Mouse (Mus musculus): ENCODE data around the gene Copg2. TPM values are rescaled to one million over a fixed set of nuclear protein-coding genes. Genes with fewer than 3 reads are reported as not detected.
"Not testable (repeated sequence)": the region's sequence is repeated elsewhere in the genome, so short reads cannot be mapped to it uniquely, and the experiment has no call there.

Copg2 gene
- total and polyA plus RNA-seq, 3 experiments, result 20.4 to 45.8 (median 32.8) TPM

DNA sequence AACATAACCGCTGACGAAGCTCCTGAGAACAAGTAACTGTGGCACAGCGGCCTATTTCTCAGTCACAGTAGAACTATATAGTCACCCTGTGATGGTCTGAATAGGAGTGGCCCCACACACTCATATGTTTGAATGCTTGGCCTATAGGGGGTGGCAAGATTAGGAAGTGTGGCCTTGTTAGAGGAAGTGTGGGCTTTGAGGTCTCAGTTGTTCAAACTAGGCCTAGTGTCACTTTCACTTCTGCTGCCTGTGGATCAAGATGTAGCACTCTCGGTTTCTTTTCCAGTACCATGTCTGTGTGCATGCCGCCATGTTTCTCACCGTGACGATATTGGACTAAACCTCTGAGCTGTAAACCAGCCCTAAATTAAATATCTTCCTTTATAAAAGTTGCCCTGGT, 40.6 kb downstream of the Copg2 start:
- H3K36me3 ChIP-seq (replicated peaks), result peaks cover 46% of the 10 kb centered on the region
- H3K4me3 ChIP-seq (ENCODE audit: low read depth, low read length), result no peak overlapping the region
- H3K27me3 ChIP-seq (ENCODE audit: insufficient read depth, low read length), result no peaks in the 10 kb centered on the region
- no peaks in the 10 kb centered on the region for H3K4me1 ChIP-seq (ENCODE audit: insufficient read depth, low read depth, low read length)
- no peaks in the 10 kb centered on the region for H3K9me3 ChIP-seq (replicated peaks)
- no peak for DNase-seq (ENCODE audit: low spot score)
- ATAC-seq (ENCODE audit: extremely low read depth, insufficient number of reproducible peaks, low FRiP score, poor library complexity, severe bottlenecking), result no peak
- no peak for TF ChIP-seq TAL1 (conservative IDR thresholded peaks at IDR 0.05; ENCODE audit: low read depth, low read length)
- no peak for TF ChIP-seq POLR2AphosphoS5 (IDR thresholded peaks at IDR 0.05; ENCODE audit: insufficient replicate concordance, low read depth, low read length)
- TF ChIP-seq CTCF (IDR thresholded peaks at IDR 0.05; ENCODE audit: low read depth, low read length), result no peak
- TF ChIP-seq GATA2 (IDR thresholded peaks at IDR 0.05; ENCODE audit: borderline replicate concordance, low read depth, low read length), result no peak
- no peak for TF ChIP-seq GATA1 (IDR thresholded peaks at IDR 0.05; ENCODE audit: borderline replicate concordance, low read length)

DNA sequence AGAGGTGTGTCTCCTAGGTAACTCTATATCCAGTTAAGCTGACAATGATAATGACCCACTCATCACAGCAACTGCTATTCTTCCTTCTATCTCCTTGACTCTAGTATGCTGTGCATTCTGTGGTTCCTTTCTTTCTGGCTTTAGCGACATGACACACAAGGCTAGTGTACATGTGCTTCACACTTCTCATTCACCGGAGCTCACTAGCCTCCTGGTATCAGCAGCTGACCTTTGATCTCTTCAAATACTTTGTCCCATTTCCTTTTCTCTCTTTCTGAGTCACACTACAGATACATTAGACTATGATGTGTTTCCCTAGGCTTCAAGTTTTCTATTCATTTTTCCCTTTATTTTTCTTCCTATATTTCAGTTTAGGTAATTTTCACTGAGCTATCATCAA, 41.4 kb downstream of the Copg2 start:
- Histone ChIP-seq H3K9me3 (replicated peaks) (no peaks in the 10 kb centered on the region), H3K4me3 (ENCODE audit: low read depth, low read length) (no peak overlapping the region), H3K36me3 (replicated peaks) (peaks cover 43% of the 10 kb centered on the region), H3K27me3 (ENCODE audit: insufficient read depth, low read length) (no peaks in the 10 kb centered on the region), H3K4me1 (ENCODE audit: insufficient read depth, low read depth, low read length) (no peaks in the 10 kb centered on the region)
- DNase-seq (ENCODE audit: low spot score), result no peak
- no peak for TF ChIP-seq TAL1 (conservative IDR thresholded peaks at IDR 0.05; ENCODE audit: low read depth, low read length)
- TF ChIP-seq POLR2AphosphoS5 (IDR thresholded peaks at IDR 0.05; ENCODE audit: insufficient replicate concordance, low read depth, low read length), result no peak
- TF ChIP-seq GATA1 (IDR thresholded peaks at IDR 0.05; ENCODE audit: borderline replicate concordance, low read length), result no peak
- TF ChIP-seq GATA2 (IDR thresholded peaks at IDR 0.05; ENCODE audit: borderline replicate concordance, low read depth, low read length), result no peak
- no peak for TF ChIP-seq CTCF (IDR thresholded peaks at IDR 0.05; ENCODE audit: low read depth, low read length)
- ATAC-seq (ENCODE audit: extremely low read depth, insufficient number of reproducible peaks, low FRiP score, poor library complexity, severe bottlenecking), result no peak

DNA sequence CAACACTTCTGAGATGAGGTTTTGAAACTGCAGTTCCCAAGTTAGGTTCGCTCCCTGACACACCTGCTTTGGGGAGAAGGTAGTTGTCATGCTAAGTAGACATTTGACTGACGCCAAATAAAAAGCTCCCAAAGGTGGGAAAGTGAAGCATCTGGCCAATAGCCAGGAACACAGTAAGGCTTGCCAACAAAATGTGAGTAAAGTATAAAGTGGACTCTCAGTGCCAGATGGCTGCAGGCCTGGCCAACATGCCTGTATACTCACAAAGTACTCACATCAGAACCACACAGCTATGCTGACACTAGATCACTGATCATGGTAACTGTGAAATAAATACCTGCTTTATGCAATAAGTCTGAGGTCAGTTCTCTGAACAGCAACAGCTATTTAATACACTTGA, 46.8 kb downstream of the Copg2 start:
- H3K4me1 ChIP-seq (ENCODE audit: insufficient read depth, low read depth, low read length), result no peaks in the 10 kb centered on the region
- no peaks in the 10 kb centered on the region for H3K9me3 ChIP-seq (replicated peaks)
- H3K36me3 ChIP-seq (replicated peaks), result peaks cover 23% of the 10 kb centered on the region
- no peak for ATAC-seq (ENCODE audit: extremely low read depth, insufficient number of reproducible peaks, low FRiP score, poor library complexity, severe bottlenecking)
- no peak for DNase-seq (ENCODE audit: low spot score)
- no peak for TF ChIP-seq POLR2AphosphoS5 (IDR thresholded peaks at IDR 0.05; ENCODE audit: insufficient replicate concordance, low read depth, low read length)
- no peak for TF ChIP-seq GATA1 (IDR thresholded peaks at IDR 0.05; ENCODE audit: borderline replicate concordance, low read length)
- no peak for TF ChIP-seq TAL1 (conservative IDR thresholded peaks at IDR 0.05; ENCODE audit: low read depth, low read length)
- no peak for TF ChIP-seq CTCF (IDR thresholded peaks at IDR 0.05; ENCODE audit: low read depth, low read length)
- no peak for TF ChIP-seq GATA2 (IDR thresholded peaks at IDR 0.05; ENCODE audit: borderline replicate concordance, low read depth, low read length)
- H3K4me3 ChIP-seq (ENCODE audit: low read depth, low read length), result no peak overlapping the region
- H3K27me3 ChIP-seq (ENCODE audit: insufficient read depth, low read length), result no peaks in the 10 kb centered on the region

DNA sequence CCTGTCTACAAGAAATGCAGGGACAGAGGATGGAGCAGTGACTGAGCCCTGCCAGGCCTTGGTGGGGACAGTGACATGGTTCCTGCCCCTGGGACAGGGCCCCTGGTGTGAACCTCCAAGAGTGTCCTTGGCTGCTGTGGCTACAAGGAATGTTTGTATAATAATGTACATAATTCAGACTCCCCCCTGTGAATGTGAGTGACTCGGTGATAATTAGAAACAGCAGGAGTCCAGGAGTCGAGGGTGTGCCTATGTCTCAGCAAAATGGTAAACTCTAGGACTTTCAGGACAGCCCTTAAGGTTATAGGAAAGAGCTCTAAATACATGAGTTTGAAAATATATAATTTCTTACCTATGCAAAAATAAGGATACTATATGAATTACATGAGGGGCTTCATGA, 64.4 kb downstream of the Copg2 start:
- Histone ChIP-seq H3K4me1 (ENCODE audit: insufficient read depth, low read depth, low read length) (no peaks in the 10 kb centered on the region), H3K27me3 (ENCODE audit: insufficient read depth, low read length) (no peaks in the 10 kb centered on the region), H3K9me3 (replicated peaks) (no peaks in the 10 kb centered on the region), H3K36me3 (replicated peaks) (peaks cover 12% of the 10 kb centered on the region), H3K4me3 (ENCODE audit: low read depth, low read length) (no peak overlapping the region)
- no peak for ATAC-seq (ENCODE audit: extremely low read depth, insufficient number of reproducible peaks, low FRiP score, poor library complexity, severe bottlenecking)
- no peak for DNase-seq (ENCODE audit: low spot score)
- TF ChIP-seq POLR2AphosphoS5 (IDR thresholded peaks at IDR 0.05; ENCODE audit: insufficient replicate concordance, low read depth, low read length) (no peak), GATA2 (IDR thresholded peaks at IDR 0.05; ENCODE audit: borderline replicate concordance, low read depth, low read length) (no peak), TAL1 (conservative IDR thresholded peaks at IDR 0.05; ENCODE audit: low read depth, low read length) (no peak), CTCF (IDR thresholded peaks at IDR 0.05; ENCODE audit: low read depth, low read length) (no peak), GATA1 (IDR thresholded peaks at IDR 0.05; ENCODE audit: borderline replicate concordance, low read length) (no peak)

DNA sequence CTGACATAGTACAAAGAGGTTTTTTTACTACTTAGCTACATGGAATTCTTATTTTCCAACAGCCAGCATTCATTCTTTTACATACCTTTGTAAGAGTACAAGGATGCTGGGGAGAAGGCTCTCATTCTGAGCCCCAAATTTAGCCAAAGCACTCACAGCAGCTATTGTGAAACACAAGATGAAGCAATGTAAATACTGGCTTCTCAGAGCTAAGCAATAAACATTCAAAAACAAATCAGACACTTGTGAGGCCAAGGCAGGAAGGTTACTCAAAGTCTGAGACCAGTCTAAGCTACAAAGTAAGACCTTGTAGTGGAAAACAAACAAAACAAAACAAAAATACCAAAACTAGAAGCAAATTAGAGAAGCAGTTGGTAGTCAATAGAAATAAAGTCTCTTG, 83.0 kb downstream of the Copg2 start:
- Histone ChIP-seq H3K9me3 (replicated peaks) (no peaks in the 10 kb centered on the region), H3K36me3 (replicated peaks) (peaks cover 10% of the 10 kb centered on the region), H3K4me1 (ENCODE audit: insufficient read depth, low read depth, low read length) (no peaks in the 10 kb centered on the region), H3K27me3 (ENCODE audit: insufficient read depth, low read length) (no peaks in the 10 kb centered on the region), H3K4me3 (ENCODE audit: low read depth, low read length) (no peak overlapping the region)
- DNase-seq (ENCODE audit: low spot score) (no peak), ATAC-seq (ENCODE audit: extremely low read depth, insufficient number of reproducible peaks, low FRiP score, poor library complexity, severe bottlenecking) (no peak)
- TF ChIP-seq GATA2 (IDR thresholded peaks at IDR 0.05; ENCODE audit: borderline replicate concordance, low read depth, low read length) (no peak), POLR2AphosphoS5 (IDR thresholded peaks at IDR 0.05; ENCODE audit: insufficient replicate concordance, low read depth, low read length) (no peak), CTCF (IDR thresholded peaks at IDR 0.05; ENCODE audit: low read depth, low read length) (no peak), GATA1 (IDR thresholded peaks at IDR 0.05; ENCODE audit: borderline replicate concordance, low read length) (no peak), TAL1 (conservative IDR thresholded peaks at IDR 0.05; ENCODE audit: low read depth, low read length) (no peak)

DNA sequence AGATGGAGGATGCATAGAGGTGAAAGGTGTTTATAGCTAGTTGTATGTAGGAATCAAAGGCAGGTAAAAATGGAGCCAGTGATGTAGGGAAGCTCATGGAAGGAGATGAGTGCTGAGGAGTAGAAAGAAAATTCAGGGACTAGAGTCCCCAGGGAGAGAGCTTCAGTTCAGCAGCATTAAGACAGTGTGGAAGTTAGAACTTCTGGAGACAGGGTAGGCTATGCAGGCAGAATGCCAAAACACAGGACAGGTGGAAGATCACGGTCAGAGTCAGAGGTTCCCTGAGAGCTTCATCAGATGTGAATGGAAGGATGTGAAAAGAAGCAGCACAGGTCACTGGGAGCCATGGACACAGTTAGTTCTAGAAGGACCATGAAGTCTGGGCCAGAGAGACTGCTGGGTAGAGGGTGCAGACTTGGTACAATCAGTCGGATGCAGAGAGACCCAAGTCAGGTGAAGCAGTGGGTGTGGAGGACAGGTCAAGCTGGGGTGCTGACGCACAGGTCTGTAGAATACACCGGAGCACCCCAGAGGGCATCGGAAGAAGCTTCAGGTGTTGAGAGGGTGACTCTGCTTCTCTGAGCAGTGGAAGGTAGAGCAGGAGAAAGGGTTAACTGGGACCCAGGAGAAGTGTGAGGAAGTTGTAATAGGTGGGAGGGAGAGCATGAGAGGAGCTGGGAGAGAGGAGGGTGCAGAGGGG, 91.4 kb downstream of the Copg2 start:
- DNase-seq (ENCODE audit: low spot score) (no peak), ATAC-seq (ENCODE audit: extremely low read depth, insufficient number of reproducible peaks, low FRiP score, poor library complexity, severe bottlenecking) (no peak)
- Histone ChIP-seq H3K4me3 (ENCODE audit: low read depth, low read length) (peak overlapping the region; percentile 0; the same call in 1 of the 2 replicates), H3K36me3 (replicated peaks) (peaks cover 33% of the 10 kb centered on the region), H3K27me3 (ENCODE audit: insufficient read depth, low read length) (no peaks in the 10 kb centered on the region), H3K4me1 (ENCODE audit: insufficient read depth, low read depth, low read length) (no peaks in the 10 kb centered on the region; the same call in 1 of the 2 replicates), H3K9me3 (replicated peaks) (no peaks in the 10 kb centered on the region)
- TF ChIP-seq GATA1 (IDR thresholded peaks at IDR 0.05; ENCODE audit: borderline replicate concordance, low read length) (no peak), GATA2 (IDR thresholded peaks at IDR 0.05; ENCODE audit: borderline replicate concordance, low read depth, low read length) (no peak), CTCF (IDR thresholded peaks at IDR 0.05; ENCODE audit: low read depth, low read length) (no peak), TAL1 (conservative IDR thresholded peaks at IDR 0.05; ENCODE audit: low read depth, low read length) (no peak), POLR2AphosphoS5 (IDR thresholded peaks at IDR 0.05; ENCODE audit: insufficient replicate concordance, low read depth, low read length) (no peak)

DNA sequence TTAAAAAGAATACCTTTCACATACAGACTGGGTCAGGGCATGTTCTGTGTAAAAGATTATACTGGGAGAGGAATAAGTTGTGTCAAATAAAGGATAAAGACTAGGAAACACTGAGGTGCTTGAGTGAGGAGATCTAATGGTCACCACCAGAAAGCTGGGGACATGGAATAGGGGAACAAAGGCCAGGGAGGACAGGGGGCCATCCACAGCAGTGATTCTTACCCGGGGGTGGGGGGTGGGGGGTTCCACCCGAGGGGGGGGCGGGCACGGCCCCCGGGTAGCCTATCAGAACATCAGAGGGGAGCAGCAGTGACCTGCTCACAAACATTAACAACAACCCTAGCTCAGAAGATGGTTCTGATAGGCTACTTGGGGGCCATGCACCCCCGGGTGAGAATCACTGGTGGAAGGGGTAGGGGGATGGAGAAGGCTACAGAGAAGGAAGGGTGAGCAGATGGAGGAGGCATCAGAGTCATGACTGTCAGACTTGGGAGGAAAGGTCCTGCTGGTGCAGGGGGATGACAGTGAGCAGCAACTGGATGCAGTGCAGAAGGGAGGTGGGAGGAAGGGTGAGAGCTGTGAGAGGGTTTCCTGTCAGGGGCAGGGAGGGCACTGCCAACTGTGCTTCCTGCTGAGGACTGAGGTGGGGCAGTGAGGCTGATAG, 92.1 kb downstream of the Copg2 start:
- not testable (repeated sequence) for H3K27me3 ChIP-seq (ENCODE audit: insufficient read depth, low read length); ATAC-seq (ENCODE audit: extremely low read depth, insufficient number of reproducible peaks, low FRiP score, poor library complexity, severe bottlenecking); H3K4me1 ChIP-seq (ENCODE audit: insufficient read depth, low read depth, low read length); H3K9me3 ChIP-seq (replicated peaks)
- Histone ChIP-seq H3K36me3 (replicated peaks) (peaks cover 32% of the 10 kb centered on the region), H3K4me3 (ENCODE audit: low read depth, low read length) (peak overlapping the region; percentile 0; the same call in 1 of the 2 replicates)
- DNase-seq (ENCODE audit: low spot score), result peak; percentile 16

DNA sequence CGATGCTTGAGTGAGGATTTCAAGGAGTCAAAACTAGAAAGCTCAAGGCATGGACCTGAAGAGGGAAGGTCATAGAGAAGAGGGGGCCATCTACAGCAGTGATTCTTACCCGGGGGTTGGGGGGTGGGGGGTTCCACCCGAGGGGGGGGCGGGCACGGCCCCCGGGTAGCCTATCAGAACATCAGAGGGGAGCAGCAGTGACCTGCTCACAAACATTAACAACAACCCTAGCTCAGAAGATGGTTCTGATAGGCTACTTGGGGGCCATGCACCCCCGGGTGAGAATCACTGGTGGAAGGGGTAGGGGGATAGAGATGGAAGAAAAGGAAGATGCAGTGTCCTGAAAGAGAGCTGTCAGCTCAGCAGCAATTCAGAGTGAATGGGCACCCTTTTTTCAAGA, 93.7 kb downstream of the Copg2 start:
- not testable (repeated sequence) for ATAC-seq (ENCODE audit: extremely low read depth, insufficient number of reproducible peaks, low FRiP score, poor library complexity, severe bottlenecking); DNase-seq (ENCODE audit: low spot score); H3K4me3 ChIP-seq (ENCODE audit: low read depth, low read length)

More for the DNA sequence above, 93.7 kb downstream of the Copg2 start:
- H3K36me3 ChIP-seq (replicated peaks), result peaks cover 27% of the 10 kb centered on the region
- not testable (repeated sequence) for H3K27me3 ChIP-seq (ENCODE audit: insufficient read depth, low read length); H3K9me3 ChIP-seq (replicated peaks); H3K4me1 ChIP-seq (ENCODE audit: insufficient read depth, low read depth, low read length)

All from G1E (cell line).